Mouse (Mus musculus) kidney, adult 2 months (tissue): ENCODE measurements around the gene Wars2. TPM values are rescaled to one million over a fixed set of nuclear protein-coding genes. Genes with fewer than 3 reads are reported as not detected.

Experiments used
- DNase-seq: peaks from one replicate; pipeline ENCODE4 v3.0.0; 2021
- H3K27ac ChIP-seq: fragments of 200-500 bp; 2 replicates; pipeline ENCODE4 v1.5.1; 2012; ENCODE audit warnings: low read depth, low read length, control low read depth, inconsistent platforms; ENCODE audit not compliant: insufficient read depth
- H3K27me3 ChIP-seq: fragments of 200-500 bp; replicated peaks from 2 replicates; pipeline ENCODE4 v1.6.1; 2012; ENCODE audit warnings: mild to moderate bottlenecking, moderate library complexity, low read length, inconsistent platforms; ENCODE audit not compliant: control insufficient read depth, insufficient read depth
- H3K36me3 ChIP-seq: fragments of 200-500 bp; 2 replicates; pipeline ENCODE4 v1.6.1; 2012; ENCODE audit warnings: mild to moderate bottlenecking, moderate library complexity, low read length, inconsistent platforms; ENCODE audit not compliant: control insufficient read depth, insufficient read depth
- H3K4me1 ChIP-seq: fragments of 200-500 bp; 2 replicates; pipeline ENCODE4 v1.6.1; 2011; ENCODE audit warnings: low read length; ENCODE audit not compliant: control insufficient read depth, insufficient read depth
- H3K4me3 ChIP-seq: fragments of 200-500 bp; 2 replicates; pipeline ENCODE4 v1.5.1; 2011; ENCODE audit warnings: mild to moderate bottlenecking, low read depth, low read length, control low read depth; ENCODE audit not compliant: insufficient read depth
- CTCF ChIP-seq: fragments of 200-500 bp; conservative IDR thresholded peaks from 2 replicates; pipeline ENCODE4 v1.5.1; 2011; ENCODE audit warnings: low read depth, mild to moderate bottlenecking, control low read depth, low read length, moderate library complexity, mixed read lengths; ENCODE audit not compliant: insufficient read depth, insufficient read length
- POLR2A ChIP-seq: fragments of 200-500 bp; IDR thresholded peaks from one replicate; pipeline ENCODE4 v1.6.1; 2011; ENCODE audit warnings: low read depth, low read length, control low read depth
- WGBS: fragments of 180-500 bp; shearing (Covaris S2); methylation state at CpG from one replicate; pipeline ENCODE4 v1.1.7; 2018; 5-methylcytosine and 5-hydroxymethylcytosine counted together
- polyA plus RNA-seq: library from polyadenylated mRNA; depleted of rRNA; stranded (reverse); fragments of >200 nt; gene quantifications from 2 replicates; pipeline ENCODE4 v1.2.3, GENCODE M21; 2012

Wars2 gene
- polyA plus RNA-seq, 1 experiment = 8.4 TPM

- no peak for DNase-seq
- H3K4me3 ChIP-seq = peak overlapping the region; percentile 29
- H3K4me1 ChIP-seq = 0 out of 2 replicates have a peak, but pooled peaks cover 8% of the 10 kb centered on the region
- H3K27ac ChIP-seq = no peak overlapping the region
- peaks cover 32% of the 10 kb centered on the region for H3K27me3 ChIP-seq
- H3K36me3 ChIP-seq = no peaks in the 10 kb centered on the region
- under 1% methylated on average over 73 of the region's 73 CpGs for WGBS
- TF ChIP-seq POLR2A = no peak
- TF ChIP-seq CTCF = no peak
Measured at GRCm38 (mm10) chr3:99253497-99254451, 112.9 kb downstream of the Wars2 start.

GRCm38 (mm10) chr3:99254559-99255151, 113.8 kb downstream of the Wars2 start:
- H3K27ac ChIP-seq = no peak overlapping the region
- H3K36me3 ChIP-seq = no peaks in the 10 kb centered on the region
- H3K4me1 ChIP-seq = 0 out of 2 replicates have a peak, but pooled peaks cover 4% of the 10 kb centered on the region
- WGBS = 10% methylated on average over 15 of the region's 15 CpGs
- DNase-seq = no peak
- no peak overlapping the region for H3K4me3 ChIP-seq
- H3K27me3 ChIP-seq = peaks cover 31% of the 10 kb centered on the region
- no peak for TF ChIP-seq POLR2A
- TF ChIP-seq CTCF = no peak

DNA sequence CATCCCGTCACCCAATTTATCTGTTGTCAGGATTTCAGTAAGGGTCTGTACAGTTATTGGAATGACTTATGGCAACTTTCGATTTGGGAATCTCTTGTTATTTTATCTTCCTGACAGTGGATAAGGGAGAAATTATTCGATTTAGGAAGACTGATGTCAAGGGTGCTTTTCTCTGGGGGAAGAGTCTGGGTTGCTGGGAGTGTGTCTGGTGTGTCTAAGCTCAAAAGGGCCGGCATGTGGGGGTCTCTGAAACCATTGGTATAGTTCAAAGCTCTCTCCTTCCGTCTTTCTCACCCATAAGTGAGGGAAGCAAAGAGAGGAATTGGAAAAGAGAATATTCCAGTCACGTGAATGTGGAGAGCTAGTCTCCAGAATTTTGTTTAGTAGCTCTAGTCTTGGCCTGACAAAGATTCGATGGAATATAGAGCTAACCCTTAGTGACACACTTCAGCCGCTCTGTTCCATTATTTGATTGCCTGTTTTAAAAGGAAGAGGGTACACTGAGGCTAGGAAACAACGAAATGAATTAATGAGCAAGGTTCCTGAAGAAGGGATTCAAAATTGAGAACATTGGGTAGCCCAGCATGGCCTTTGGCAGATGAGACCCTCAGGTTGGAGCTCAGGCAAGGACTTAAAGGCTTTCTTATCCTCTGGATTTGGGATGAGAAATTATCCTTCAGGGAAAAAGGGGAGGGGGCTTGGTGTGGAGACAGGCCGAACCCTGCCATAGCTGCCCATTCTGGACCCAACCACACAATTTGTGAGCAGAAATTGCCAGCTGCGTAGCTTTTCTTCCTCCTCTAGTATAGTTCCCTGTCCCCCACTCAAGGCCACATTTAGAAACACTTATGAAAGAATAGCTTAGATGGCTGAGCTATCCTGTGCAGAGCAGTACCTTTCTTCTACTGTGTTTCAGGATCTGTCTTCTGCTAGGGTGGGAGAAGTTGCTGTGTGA, 114.8 kb downstream of the Wars2 start:
- Histone ChIP-seq H3K4me1 (0 out of 2 replicates have a peak, but pooled peaks cover 4% of the 10 kb centered on the region), H3K4me3 (no peak overlapping the region), H3K36me3 (no peaks in the 10 kb centered on the region), H3K27me3 (peaks cover 29% of the 10 kb centered on the region), H3K27ac (no peak overlapping the region)
- no peak for DNase-seq
- 14% methylated on average over 11 of the region's 11 CpGs for WGBS
- TF ChIP-seq CTCF (no peak), POLR2A (no peak)

GRCm38 (mm10) chr3:99256366-99256750, 115.5 kb downstream of the Wars2 start:
- peaks cover 28% of the 10 kb centered on the region for H3K27me3 ChIP-seq
- no peak overlapping the region for H3K4me3 ChIP-seq
- TF ChIP-seq POLR2A = no peak
- no peak for TF ChIP-seq CTCF
- no peak for DNase-seq
- no peak overlapping the region for H3K27ac ChIP-seq
- 0 out of 2 replicates have a peak, but pooled peaks cover 4% of the 10 kb centered on the region for H3K4me1 ChIP-seq
- 15% methylated on average over 11 of the region's 11 CpGs for WGBS
- no peaks in the 10 kb centered on the region for H3K36me3 ChIP-seq

GRCm38 (mm10) chr3:99256766-99257165, 115.9 kb downstream of the Wars2 start:
- Histone ChIP-seq H3K27ac (no peak overlapping the region), H3K36me3 (no peaks in the 10 kb centered on the region), H3K4me3 (no peak overlapping the region), H3K4me1 (0 out of 2 replicates have a peak, but pooled peaks cover 4% of the 10 kb centered on the region), H3K27me3 (peaks cover 30% of the 10 kb centered on the region)
- WGBS = 10% methylated on average over 20 of the region's 20 CpGs
- TF ChIP-seq CTCF (no peak), POLR2A (no peak)
- DNase-seq = no peak

- DNase-seq = no peak
- 9% methylated on average over 29 of the region's 29 CpGs for WGBS
- Histone ChIP-seq H3K4me3 (no peak overlapping the region), H3K4me1 (0 out of 2 replicates have a peak, but pooled peaks cover 4% of the 10 kb centered on the region), H3K27ac (no peak overlapping the region), H3K36me3 (no peaks in the 10 kb centered on the region), H3K27me3 (peaks cover 25% of the 10 kb centered on the region)
- TF ChIP-seq CTCF (no peak), POLR2A (no peak)
Measured at GRCm38 (mm10) chr3:99257586-99258577, 117.0 kb downstream of the Wars2 start.
